Mouse (Mus musculus): ENCODE results near the gene Med24. TPM values are rescaled to one million over a fixed set of nuclear protein-coding genes. Genes with fewer than 3 reads are reported as not detected.

Gene Med24
- polyA plus RNA-seq, 1 experiment from 2014 or later: 42.2 TPM

- ATAC-seq (ENCODE audit: insufficient read depth, low FRiP score): no peak
- H3K4me3 ChIP-seq (replicated peaks; ENCODE audit: low read length): 0 out of 2 replicates have a peak overlapping the region, but pooled peaks have one; percentile 13
- WGBS: 19% methylated on average over 15 of the region's 15 CpGs
These were observed 19.5 kb upstream of the Med24 start for GRCm38 (mm10) chr11:98748506-98749416.

GRCm38 (mm10) chr11:98747804-98748505, 18.7 kb upstream of the Med24 start:
- no peaks in the 10 kb centered on the region for H3K36me3 ChIP-seq (ENCODE audit: control insufficient read depth, insufficient read depth, low read length)
- H3K27me3 ChIP-seq (ENCODE audit: control insufficient read depth, insufficient read depth, low read length): no peaks in the 10 kb centered on the region
- H3K9ac ChIP-seq (ENCODE audit: low read length): peak overlapping the region; percentile 65
- 25% methylated on average over 6 of the region's 6 CpGs for WGBS
- H3K9me3 ChIP-seq (replicated peaks; ENCODE audit: control insufficient read depth, low read length): no peaks in the 10 kb centered on the region
- peaks cover 96% of the 10 kb centered on the region for H3K4me1 ChIP-seq (ENCODE audit: control insufficient read depth, insufficient read depth, low read length)
- peak overlapping the region; percentile 56 for H3K4me2 ChIP-seq (ENCODE audit: low read depth, low read length)
- no peak for ATAC-seq (ENCODE audit: insufficient read depth, low FRiP score)
- H3K4me3 ChIP-seq (replicated peaks; ENCODE audit: low read length): peak overlapping the region; percentile 21; the same call in 1 of the 2 replicates
- peak overlapping the region; percentile 96 for H3K27ac ChIP-seq (ENCODE audit: low read length)

More at GRCm38 (mm10) chr11:98748506-98749416, 19.5 kb upstream of the Med24 start:
- no peaks in the 10 kb centered on the region for H3K36me3 ChIP-seq (ENCODE audit: control insufficient read depth, insufficient read depth, low read length)
- peak overlapping the region; percentile 56 for H3K4me2 ChIP-seq (ENCODE audit: low read depth, low read length)
- peak overlapping the region; percentile 96 for H3K27ac ChIP-seq (ENCODE audit: low read length)
- no peaks in the 10 kb centered on the region for H3K9me3 ChIP-seq (replicated peaks; ENCODE audit: control insufficient read depth, low read length)
- peaks cover 96% of the 10 kb centered on the region for H3K4me1 ChIP-seq (ENCODE audit: control insufficient read depth, insufficient read depth, low read length)
- H3K27me3 ChIP-seq (ENCODE audit: control insufficient read depth, insufficient read depth, low read length): no peaks in the 10 kb centered on the region
- H3K9ac ChIP-seq (ENCODE audit: low read length): peak overlapping the region; percentile 65

- H3K36me3 ChIP-seq (ENCODE audit: control insufficient read depth, insufficient read depth, low read length): no peaks in the 10 kb centered on the region
- 4% methylated on average over 19 of the region's 19 CpGs for WGBS
- ATAC-seq (ENCODE audit: insufficient read depth, low FRiP score): peak; percentile 53; the same call in 1 of the 2 replicates
- peak overlapping the region; percentile 33 for H3K4me3 ChIP-seq (replicated peaks; ENCODE audit: low read length)
- peaks cover 91% of the 10 kb centered on the region for H3K4me1 ChIP-seq (ENCODE audit: control insufficient read depth, insufficient read depth, low read length)
- no peaks in the 10 kb centered on the region for H3K27me3 ChIP-seq (ENCODE audit: control insufficient read depth, insufficient read depth, low read length)
- H3K9ac ChIP-seq (ENCODE audit: low read length): peak overlapping the region; percentile 61
- H3K4me2 ChIP-seq (ENCODE audit: low read depth, low read length): peak overlapping the region; percentile 56
- peak overlapping the region; percentile 96 for H3K27ac ChIP-seq (ENCODE audit: low read length)
- H3K9me3 ChIP-seq (replicated peaks; ENCODE audit: control insufficient read depth, low read length): no peaks in the 10 kb centered on the region
These were observed 17.8 kb upstream of the Med24 start for GRCm38 (mm10) chr11:98746855-98747693.

- H3K4me3 ChIP-seq (replicated peaks; ENCODE audit: low read length): peak overlapping the region; percentile 5; the same call in 1 of the 2 replicates
- no peak for ATAC-seq (ENCODE audit: insufficient read depth, low FRiP score)
These were observed 17.0 kb upstream of the Med24 start for GRCm38 (mm10) chr11:98745932-98746853.

GRCm38 (mm10) chr11:98744456-98745019, 15.3 kb upstream of the Med24 start:
- peak overlapping the region; percentile 89 for H3K4me3 ChIP-seq (replicated peaks; ENCODE audit: low read length)
- H3K9me3 ChIP-seq (replicated peaks; ENCODE audit: control insufficient read depth, low read length): no peaks in the 10 kb centered on the region
- H3K4me1 ChIP-seq (ENCODE audit: control insufficient read depth, insufficient read depth, low read length): peaks cover 79% of the 10 kb centered on the region
- no peak for ATAC-seq (ENCODE audit: insufficient read depth, low FRiP score)
- no peaks in the 10 kb centered on the region for H3K36me3 ChIP-seq (ENCODE audit: control insufficient read depth, insufficient read depth, low read length)
- peak overlapping the region; percentile 96 for H3K27ac ChIP-seq (ENCODE audit: low read length)
- H3K9ac ChIP-seq (ENCODE audit: low read length): peak overlapping the region; percentile 97
- H3K27me3 ChIP-seq (ENCODE audit: control insufficient read depth, insufficient read depth, low read length): no peaks in the 10 kb centered on the region
- H3K4me2 ChIP-seq (ENCODE audit: low read depth, low read length): peak overlapping the region; percentile 80
- WGBS: 33% methylated on average over 7 of the region's 7 CpGs

More at GRCm38 (mm10) chr11:98745932-98746853, 17.0 kb upstream of the Med24 start:
- H3K9me3 ChIP-seq (replicated peaks; ENCODE audit: control insufficient read depth, low read length): no peaks in the 10 kb centered on the region
- peak overlapping the region; percentile 96 for H3K27ac ChIP-seq (ENCODE audit: low read length)
- H3K36me3 ChIP-seq (ENCODE audit: control insufficient read depth, insufficient read depth, low read length): no peaks in the 10 kb centered on the region
- H3K9ac ChIP-seq (ENCODE audit: low read length): peak overlapping the region; percentile 61
- 51% methylated on average over 12 of the region's 12 CpGs for WGBS
- no peaks in the 10 kb centered on the region for H3K27me3 ChIP-seq (ENCODE audit: control insufficient read depth, insufficient read depth, low read length)
- H3K4me1 ChIP-seq (ENCODE audit: control insufficient read depth, insufficient read depth, low read length): peaks cover 84% of the 10 kb centered on the region
- H3K4me2 ChIP-seq (ENCODE audit: low read depth, low read length): peak overlapping the region; percentile 56

- H3K27me3 ChIP-seq (ENCODE audit: control insufficient read depth, insufficient read depth, low read length): no peaks in the 10 kb centered on the region
- H3K27ac ChIP-seq (ENCODE audit: low read length): peak overlapping the region; percentile 96
- no peaks in the 10 kb centered on the region for H3K9me3 ChIP-seq (replicated peaks; ENCODE audit: control insufficient read depth, low read length)
- 3% methylated on average over 9 of the region's 9 CpGs for WGBS
- peaks cover 71% of the 10 kb centered on the region for H3K4me1 ChIP-seq (ENCODE audit: control insufficient read depth, insufficient read depth, low read length)
- ATAC-seq (ENCODE audit: insufficient read depth, low FRiP score): peak; percentile 2; the same call in 1 of the 2 replicates
- no peaks in the 10 kb centered on the region for H3K36me3 ChIP-seq (ENCODE audit: control insufficient read depth, insufficient read depth, low read length)
- peak overlapping the region; percentile 80 for H3K4me2 ChIP-seq (ENCODE audit: low read depth, low read length)
- H3K4me3 ChIP-seq (replicated peaks; ENCODE audit: low read length): peak overlapping the region; percentile 89
- peak overlapping the region; percentile 97 for H3K9ac ChIP-seq (ENCODE audit: low read length)
These were observed 14.6 kb upstream of the Med24 start for GRCm38 (mm10) chr11:98743655-98744345.

- Histone ChIP-seq H3K9me3 (replicated peaks; ENCODE audit: control insufficient read depth, low read length) (no peaks in the 10 kb centered on the region), H3K4me3 (replicated peaks; ENCODE audit: low read length) (peak overlapping the region; percentile 89), H3K36me3 (ENCODE audit: control insufficient read depth, insufficient read depth, low read length) (no peaks in the 10 kb centered on the region), H3K9ac (ENCODE audit: low read length) (peak overlapping the region; percentile 97), H3K27me3 (ENCODE audit: control insufficient read depth, insufficient read depth, low read length) (no peaks in the 10 kb centered on the region), H3K4me1 (ENCODE audit: control insufficient read depth, insufficient read depth, low read length) (peaks cover 60% of the 10 kb centered on the region), H3K4me2 (ENCODE audit: low read depth, low read length) (peak overlapping the region; percentile 80), H3K27ac (ENCODE audit: low read length) (peak overlapping the region; percentile 96)
- WGBS: under 1% methylated on average over 21 of the region's 21 CpGs
- ATAC-seq (ENCODE audit: insufficient read depth, low FRiP score): no peak
These were observed 13.4 kb upstream of the Med24 start for GRCm38 (mm10) chr11:98742397-98743291.

All from stomach, embryonic 16.5 days (tissue).